Mouse (Mus musculus): Measurements from ENCODE around the gene Lnx2. TPM values are rescaled to one million over a fixed set of nuclear protein-coding genes. Genes with fewer than 3 reads are reported as not detected.

The Lnx2 gene
- polyA plus RNA-seq, 1 experiment from 2014 or later: 11.2 TPM

GRCm38 (mm10) chr5:147057626-147058414, 18.6 kb downstream of the Lnx2 start:
- WGBS: 78% methylated on average over 9 of the region's 9 CpGs
- no peak overlapping the region for H3K4me2 ChIP-seq (replicated peaks)
- H3K4me3 ChIP-seq: no peak overlapping the region
- no peak overlapping the region for H3K9ac ChIP-seq
- H3K9me3 ChIP-seq: no peaks in the 10 kb centered on the region
- no peaks in the 10 kb centered on the region for H3K36me3 ChIP-seq
- H3K27me3 ChIP-seq: no peaks in the 10 kb centered on the region
- H3K4me1 ChIP-seq: peaks cover 3% of the 10 kb centered on the region; the same call in 1 of the 2 replicates
- no peak overlapping the region for H3K27ac ChIP-seq
- no peak for ATAC-seq (ENCODE audit: low FRiP score, low read depth)

DNA sequence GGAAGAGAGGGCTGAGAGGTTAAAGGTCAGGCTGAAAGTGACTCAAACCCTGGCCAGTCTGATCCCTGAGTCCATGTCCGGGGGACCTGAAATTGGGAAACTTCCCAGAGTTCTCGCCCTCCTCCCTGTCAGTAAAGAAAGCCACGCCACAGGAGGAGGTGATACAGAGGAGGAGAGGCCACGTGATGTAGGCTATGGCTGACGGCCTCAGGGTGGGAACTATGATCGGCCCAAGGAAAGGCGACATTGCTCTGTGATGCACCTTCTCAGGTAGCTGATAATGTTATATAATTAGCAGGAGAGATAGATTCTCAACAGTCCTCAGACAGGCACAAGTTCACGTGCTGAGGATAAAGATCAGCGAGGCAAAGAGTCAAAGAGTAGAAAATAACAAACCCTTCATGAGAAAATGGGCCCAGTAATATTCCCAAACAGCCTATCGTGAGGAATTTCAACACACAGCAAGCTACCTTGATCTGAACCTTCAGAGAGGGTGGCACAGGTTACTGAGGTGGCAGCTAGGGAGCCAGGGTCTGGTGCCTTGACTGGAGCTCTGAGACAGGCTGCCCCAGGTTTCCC, 19.6 kb downstream of the Lnx2 start:
- no peak overlapping the region for H3K27ac ChIP-seq
- no peak overlapping the region for H3K4me3 ChIP-seq
- 89% methylated on average over 10 of the region's 10 CpGs for WGBS
- H3K36me3 ChIP-seq: no peaks in the 10 kb centered on the region
- H3K27me3 ChIP-seq: no peaks in the 10 kb centered on the region
- H3K9me3 ChIP-seq: no peaks in the 10 kb centered on the region
- ATAC-seq (ENCODE audit: low FRiP score, low read depth): no peak
- H3K4me2 ChIP-seq (replicated peaks): no peak overlapping the region
- H3K4me1 ChIP-seq: peaks cover 3% of the 10 kb centered on the region; the same call in 1 of the 2 replicates
- no peak overlapping the region for H3K9ac ChIP-seq

DNA sequence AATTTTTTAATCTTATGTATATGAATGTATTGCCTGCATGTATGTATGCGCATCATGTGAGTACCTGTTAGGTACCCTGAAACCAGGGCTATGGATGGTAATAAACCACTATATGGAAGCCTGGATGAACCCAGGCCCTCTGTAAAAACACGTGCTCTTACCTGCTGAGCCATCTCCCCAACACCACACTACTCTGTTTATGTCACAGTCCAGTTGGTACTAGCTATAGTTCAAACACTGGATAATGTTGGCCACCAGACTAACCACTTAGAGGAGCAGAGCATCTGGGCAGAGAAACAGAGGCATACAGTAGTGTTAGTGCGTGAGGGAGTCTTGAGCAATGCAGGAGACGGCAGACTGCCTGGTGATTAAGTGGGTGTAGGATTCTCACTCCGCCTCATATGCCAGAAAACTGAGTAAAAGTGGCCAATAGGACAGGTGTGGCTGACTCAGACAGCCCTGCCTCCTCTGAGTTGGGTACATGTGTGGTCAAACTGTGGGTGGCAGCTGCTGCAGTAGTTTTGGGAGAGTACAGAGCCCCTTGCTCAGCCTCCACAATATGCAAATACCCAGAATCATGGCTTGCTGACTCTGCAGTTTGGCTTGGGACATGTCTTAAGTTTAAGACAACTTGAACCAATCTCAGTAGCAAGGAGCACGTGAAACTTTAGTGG, 20.7 kb downstream of the Lnx2 start:
- Histone ChIP-seq H3K27ac (no peak overlapping the region), H3K4me1 (peaks cover 12% of the 10 kb centered on the region), H3K36me3 (no peaks in the 10 kb centered on the region), H3K4me3 (no peak overlapping the region), H3K9ac (no peak overlapping the region), H3K27me3 (no peaks in the 10 kb centered on the region), H3K9me3 (no peaks in the 10 kb centered on the region), H3K4me2 (replicated peaks) (no peak overlapping the region)
- 77% methylated on average over 6 of the region's 6 CpGs for WGBS
- ATAC-seq (ENCODE audit: low FRiP score, low read depth): no peak

DNA sequence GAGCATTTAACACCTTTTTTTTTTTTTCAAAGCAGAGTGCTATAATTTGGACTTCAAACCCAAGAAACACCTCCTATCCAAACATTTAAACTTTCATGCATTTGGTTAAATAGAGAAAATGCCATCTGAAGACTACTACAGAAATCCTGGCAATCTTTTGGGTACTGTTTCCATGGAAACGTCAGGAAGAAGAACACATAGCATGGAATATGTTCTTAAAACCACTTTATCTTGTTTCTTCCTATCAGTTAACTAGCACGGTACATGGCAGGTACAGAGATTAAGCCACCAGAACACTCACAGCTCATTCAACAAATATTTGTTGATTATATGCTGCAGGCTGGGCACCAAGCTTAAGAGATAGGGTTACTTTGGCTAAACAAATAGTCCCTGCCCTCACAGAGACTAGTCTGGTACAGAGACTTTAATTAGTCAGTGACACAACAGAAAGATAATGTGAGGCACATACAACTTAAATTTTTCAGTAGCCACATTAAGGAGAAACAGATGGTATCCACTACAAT, 21.6 kb downstream of the Lnx2 start:
- no peak overlapping the region for H3K4me3 ChIP-seq
- H3K27me3 ChIP-seq: no peaks in the 10 kb centered on the region
- H3K9me3 ChIP-seq: no peaks in the 10 kb centered on the region
- H3K4me2 ChIP-seq (replicated peaks): no peak overlapping the region
- WGBS: 73% methylated on average over 2 of the region's 2 CpGs
- no peak overlapping the region for H3K9ac ChIP-seq
- no peak for ATAC-seq (ENCODE audit: low FRiP score, low read depth)
- peaks cover 13% of the 10 kb centered on the region for H3K4me1 ChIP-seq
- H3K36me3 ChIP-seq: no peaks in the 10 kb centered on the region
- no peak overlapping the region for H3K27ac ChIP-seq

- no peaks in the 10 kb centered on the region for H3K27me3 ChIP-seq
- H3K4me3 ChIP-seq: no peak overlapping the region
- no peaks in the 10 kb centered on the region for H3K36me3 ChIP-seq
- no peak overlapping the region for H3K27ac ChIP-seq
- no peak overlapping the region for H3K4me2 ChIP-seq (replicated peaks)
- WGBS: 77% methylated on average over 6 of the region's 6 CpGs
- no peak overlapping the region for H3K9ac ChIP-seq
- ATAC-seq (ENCODE audit: low FRiP score, low read depth): no peak
- H3K9me3 ChIP-seq: no peaks in the 10 kb centered on the region
- peaks cover 13% of the 10 kb centered on the region for H3K4me1 ChIP-seq
These were observed 22.1 kb downstream of the Lnx2 start for GRCm38 (mm10) chr5:147054328-147054727.

- Histone ChIP-seq H3K27me3 (no peaks in the 10 kb centered on the region), H3K4me1 (peaks cover 13% of the 10 kb centered on the region), H3K9me3 (no peaks in the 10 kb centered on the region), H3K27ac (no peak overlapping the region), H3K9ac (no peak overlapping the region), H3K36me3 (no peaks in the 10 kb centered on the region), H3K4me3 (no peak overlapping the region), H3K4me2 (replicated peaks) (no peak overlapping the region)
- WGBS: 72% methylated on average over 3 of the region's 3 CpGs
- no peak for ATAC-seq (ENCODE audit: low FRiP score, low read depth)
These were observed 22.9 kb downstream of the Lnx2 start for GRCm38 (mm10) chr5:147053481-147053880.

- no peaks in the 10 kb centered on the region for H3K36me3 ChIP-seq
- H3K9ac ChIP-seq: no peak overlapping the region
- peaks cover 13% of the 10 kb centered on the region for H3K4me1 ChIP-seq
- no peak overlapping the region for H3K4me3 ChIP-seq
- H3K27me3 ChIP-seq: no peaks in the 10 kb centered on the region
- WGBS: 88% methylated on average over 6 of the region's 6 CpGs
- H3K27ac ChIP-seq: no peak overlapping the region
- no peak overlapping the region for H3K4me2 ChIP-seq (replicated peaks)
- no peak for ATAC-seq (ENCODE audit: low FRiP score, low read depth)
- no peaks in the 10 kb centered on the region for H3K9me3 ChIP-seq
These were observed 23.3 kb downstream of the Lnx2 start for GRCm38 (mm10) chr5:147053071-147053470.

DNA sequence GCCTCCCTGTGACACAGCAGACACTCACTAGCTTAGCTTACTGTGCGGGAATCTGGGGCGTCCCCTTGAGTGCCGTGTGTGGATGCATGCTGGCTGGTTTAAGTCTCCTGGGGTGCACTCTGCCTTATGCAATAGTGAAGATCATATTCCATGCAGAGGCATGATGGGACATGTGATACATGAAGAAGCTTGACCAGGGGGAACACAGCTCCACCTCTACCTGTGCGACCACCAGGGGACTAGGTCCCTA, 24.2 kb downstream of the Lnx2 start:
- H3K4me1 ChIP-seq: peaks cover 10% of the 10 kb centered on the region
- H3K9me3 ChIP-seq: no peaks in the 10 kb centered on the region
- no peak for ATAC-seq (ENCODE audit: low FRiP score, low read depth)
- WGBS: 64% methylated on average over 4 of the region's 4 CpGs
- no peaks in the 10 kb centered on the region for H3K36me3 ChIP-seq
- no peaks in the 10 kb centered on the region for H3K27me3 ChIP-seq
- H3K4me3 ChIP-seq: no peak overlapping the region
- no peak overlapping the region for H3K9ac ChIP-seq
- H3K4me2 ChIP-seq (replicated peaks): no peak overlapping the region
- H3K27ac ChIP-seq: no peak overlapping the region

- H3K4me2 ChIP-seq (replicated peaks): no peak overlapping the region
- no peaks in the 10 kb centered on the region for H3K9me3 ChIP-seq
- H3K36me3 ChIP-seq: no peaks in the 10 kb centered on the region
- no peak overlapping the region for H3K9ac ChIP-seq
- no peak for ATAC-seq (ENCODE audit: low FRiP score, low read depth)
- peaks cover 10% of the 10 kb centered on the region for H3K4me1 ChIP-seq
- H3K27ac ChIP-seq: no peak overlapping the region
- no peaks in the 10 kb centered on the region for H3K27me3 ChIP-seq
- no peak overlapping the region for H3K4me3 ChIP-seq
- 61% methylated on average over 29 of the region's 29 CpGs for WGBS
These were observed 24.7 kb downstream of the Lnx2 start for GRCm38 (mm10) chr5:147051500-147052308.

- Histone ChIP-seq H3K4me2 (replicated peaks) (no peak overlapping the region), H3K4me1 (peaks cover 12% of the 10 kb centered on the region), H3K27ac (no peak overlapping the region), H3K36me3 (no peaks in the 10 kb centered on the region), H3K4me3 (no peak overlapping the region), H3K9ac (no peak overlapping the region), H3K27me3 (no peaks in the 10 kb centered on the region), H3K9me3 (no peaks in the 10 kb centered on the region)
- no peak for ATAC-seq (ENCODE audit: low FRiP score, low read depth)
- WGBS: 63% methylated on average over 13 of the region's 13 CpGs
These were observed 25.4 kb downstream of the Lnx2 start for GRCm38 (mm10) chr5:147050816-147051499.

- H3K36me3 ChIP-seq: no peaks in the 10 kb centered on the region
- 76% methylated on average over 19 of the region's 19 CpGs for WGBS
- H3K4me2 ChIP-seq (replicated peaks): no peak overlapping the region
- no peak overlapping the region for H3K9ac ChIP-seq
- H3K4me1 ChIP-seq: peaks cover 21% of the 10 kb centered on the region; the same call in 1 of the 2 replicates
- H3K4me3 ChIP-seq: no peak overlapping the region
- H3K27ac ChIP-seq: no peak overlapping the region
- no peaks in the 10 kb centered on the region for H3K9me3 ChIP-seq
- ATAC-seq (ENCODE audit: low FRiP score, low read depth): no peak
- H3K27me3 ChIP-seq: no peaks in the 10 kb centered on the region
These were observed 26.7 kb downstream of the Lnx2 start for GRCm38 (mm10) chr5:147049544-147050209.
